ENCODE assay signal across 8 mouse cellular contexts in genomic region chr11:120101036-120101435, GRCm38 (mm10). TPM values are rescaled to one million over a fixed set of nuclear protein-coding genes. Genes with fewer than 3 reads are reported as not detected.
DNase-seq lines count a peak whose midpoint lies in the region; TF ChIP-seq lines count a peak whose summit lies in the region.

No protein-coding gene starts in this region.

- DNase-seq in 3T3-L1 (ENCODE audit: low read depth, low spot score) (peak; percentile 88), MEL-GATA-1-ER (ENCODE audit: extremely low read depth, low read depth) (peak; percentile 59)
- peak; percentile 79 to 85 for DNase-seq in cerebellum, postnatal 14 days
- peak; percentile 59 to 70 for DNase-seq in heart, adult 2 months
- DNase-seq in kidney, postnatal 36 days, result peak; percentile 76 to 86
- peak; percentile 65 for DNase-seq in lung, adult 2 months
- peak; percentile 51 for DNase-seq in ovary, postnatal 14 days (ENCODE audit: low spot score)
- peak; percentile 81 for DNase-seq in thymus, postnatal 4 days

- 0% methylated on average over 3 of the region's 3 CpGs for WGBS in heart, adult 2 months
- WGBS in lung, adult 2 months, result 0% methylated on average over 3 of the region's 3 CpGs

- H3K4me3 ChIP-seq in heart, adult 2 months, result no peak overlapping the region
- H3K4me3 ChIP-seq in lung, adult 2 months (replicated peaks; ENCODE audit: extremely low read depth, low read depth, low read length), result no peak overlapping the region

- no peaks in the 10 kb centered on the region for H3K27me3 ChIP-seq in heart, adult 2 months (ENCODE audit: control insufficient read depth, insufficient read depth, low read length)

- H3K4me1 ChIP-seq in heart, adult 2 months (ENCODE audit: control insufficient read depth, insufficient read depth, low read length), result 0 out of 2 replicates have a peak, but pooled peaks cover 2% of the 10 kb centered on the region
- peaks cover 7% of the 10 kb centered on the region for H3K4me1 ChIP-seq in lung, adult 2 months (ENCODE audit: control insufficient read depth, insufficient read depth, low read length)

- no peaks in the 10 kb centered on the region for H3K36me3 ChIP-seq in heart, adult 2 months (ENCODE audit: control insufficient read depth, insufficient read depth, low read length)

- no peak for TF ChIP-seq POLR2A in heart, adult 2 months (IDR thresholded peaks at IDR 0.05; ENCODE audit: insufficient read depth, low read depth, low read length)
- TF ChIP-seq POLR2A in lung, adult 2 months (IDR thresholded peaks at IDR 0.05; ENCODE audit: borderline replicate concordance, extremely low read depth, low read depth, low read length), result no peak

- intact Hi-C loops in heart, adult 2 months (cut with DNase I), result loop anchor here (2.0 kb wide), 1 partner anchor 70 kb away; no protein-coding TSS in a partner anchor

- TF ChIP-seq CTCF in heart, adult 2 months (IDR thresholded peaks at IDR 0.05), result peak; percentile 90
- TF ChIP-seq CTCF in lung, adult 2 months (IDR thresholded peaks at IDR 0.05; ENCODE audit: insufficient read depth, low read length), result peak; percentile 61

- H3K79me2 ChIP-seq in heart, adult 2 months (replicated peaks; ENCODE audit: control insufficient read depth, insufficient read depth, low read length), result no peaks in the 10 kb centered on the region

- TF ChIP-seq EP300 in heart, adult 2 months (IDR thresholded peaks at IDR 0.05; ENCODE audit: insufficient read depth, low read depth, low read length), result peak; percentile 66; the same call in 1 of the 2 replicates

- H3K27ac ChIP-seq in heart, adult 2 months, result no peak overlapping the region

- H3K9ac ChIP-seq in heart, adult 2 months (ENCODE audit: low read depth, low read length), result no peak overlapping the region

RNA-seq across cellular contexts. Expression of gene Ndufaf8, which starts 2.3 kb away (rescaled TPM):
- total RNA-seq in heart, adult 2 months (2021), result 10 to 100 TPM; 82.7 to 93.9 TPM
- 35.5 and 51.0 TPM in 2 replicates for polyA plus RNA-seq in heart, adult 2 months (2012; rRNA removed)
- 41.3 and 54.8 TPM in 2 replicates for polyA plus RNA-seq in lung, adult 2 months (2012; rRNA removed)

RNA-seq across cellular contexts. Expression of gene Tepsin, which starts 2.5 kb away (rescaled TPM):
- total RNA-seq in heart, adult 2 months (2021), result 1 to 10 TPM; 6.1 to 6.3 TPM
- polyA plus RNA-seq in heart, adult 2 months (2012; rRNA removed), result 19.1 and 22.8 TPM in 2 replicates
- 29.7 and 32.3 TPM in 2 replicates for polyA plus RNA-seq in lung, adult 2 months (2012; rRNA removed)

RNA-seq across cellular contexts. Expression of gene Cep131, which starts 14.4 kb away (rescaled TPM):
- total RNA-seq in heart, adult 2 months (2021), result 10 to 100 TPM in 1 of 2 experiments, 1 to 10 TPM in 1; 9.3 to 10.7 TPM
- 3.7 and 6.5 TPM in 2 replicates for polyA plus RNA-seq in heart, adult 2 months (2012; rRNA removed)
- 8.5 and 9.2 TPM in 2 replicates for polyA plus RNA-seq in lung, adult 2 months (2012; rRNA removed)

RNA-seq across cellular contexts. Expression of gene Slc38a10, which starts 50.1 kb away (rescaled TPM):
- total RNA-seq in heart, adult 2 months (2021), result 10 to 100 TPM; 83.1 to 89.6 TPM
- polyA plus RNA-seq in heart, adult 2 months (2012; rRNA removed), result 84.5 and 128 TPM in 2 replicates
- polyA plus RNA-seq in lung, adult 2 months (2012; rRNA removed), result 132 and 170 TPM in 2 replicates

RNA-seq across cellular contexts. Expression of gene Aatk, which starts 54.1 kb away (rescaled TPM):
- 1 to 10 TPM; 3.6 to 4.7 TPM for total RNA-seq in heart, adult 2 months (2021)
- polyA plus RNA-seq in heart, adult 2 months (2012; rRNA removed), result 10.3 and 12.1 TPM in 2 replicates
- 28.9 and 38.7 TPM in 2 replicates for polyA plus RNA-seq in lung, adult 2 months (2012; rRNA removed)
